Mouse (Mus musculus) heart, adult 2 months (tissue): ENCODE measurements around the gene Krtcap2. TPM values are rescaled to one million over a fixed set of nuclear protein-coding genes. Genes with fewer than 3 reads are reported as not detected.

Experiments
- DNase-seq, 2 experiments: peaks; one replicate each; pipeline ENCODE4 v3.0.0; 2021
- H3K27ac ChIP-seq: fragments of 200-600 bp; 2 replicates; pipeline ENCODE4 v1.8.1; 2022
- H3K27me3 ChIP-seq: fragments of 200-500 bp; 2 replicates; pipeline ENCODE4 v1.6.1; 2012; ENCODE audit warnings: mild to moderate bottlenecking, low read length, inconsistent platforms, mixed read lengths; ENCODE audit not compliant: control insufficient read depth, insufficient read depth
- H3K36me3 ChIP-seq: fragments of 200-500 bp; 2 replicates; pipeline ENCODE4 v1.6.1; 2012; ENCODE audit warnings: low read length, inconsistent platforms; ENCODE audit not compliant: control insufficient read depth, insufficient read depth
- H3K4me1 ChIP-seq: fragments of 200-500 bp; 2 replicates; pipeline ENCODE4 v1.6.1; 2011; ENCODE audit warnings: low read length; ENCODE audit not compliant: control insufficient read depth, insufficient read depth
- H3K4me3 ChIP-seq: fragments of 200-600 bp; 2 replicates; pipeline ENCODE4 v1.8.1; 2022
- H3K79me2 ChIP-seq: fragments of 200-500 bp; replicated peaks from 2 replicates; pipeline ENCODE4 v1.6.1; 2012; ENCODE audit warnings: mild to moderate bottlenecking, inconsistent platforms, low read length, moderate library complexity, mixed read lengths; ENCODE audit not compliant: control insufficient read depth, insufficient read depth
- H3K9ac ChIP-seq: fragments of 200-500 bp; 2 replicates; pipeline ENCODE4 v1.6.1; 2012; ENCODE audit warnings: low read depth, mild to moderate bottlenecking, control low read depth, inconsistent platforms, low read length, mixed read lengths
- CTCF ChIP-seq: fragments of 200-600 bp; IDR thresholded peaks from 2 replicates; pipeline ENCODE4 v1.8.1; 2022; ENCODE audit warnings: antibody characterized with exemption, mild to moderate bottlenecking, moderate library complexity
- EP300 ChIP-seq: fragments of 200-500 bp; IDR thresholded peaks from 2 replicates; pipeline ENCODE4 v1.6.1; 2011; ENCODE audit warnings: low read depth, low read length, control low read depth; ENCODE audit not compliant: insufficient read depth
- POLR2A ChIP-seq: fragments of 200-500 bp; IDR thresholded peaks from 2 replicates; pipeline ENCODE4 v1.6.1; 2011; ENCODE audit warnings: mild to moderate bottlenecking, low read depth, low read length, control low read depth; ENCODE audit not compliant: insufficient read depth
- WGBS: fragments of 180-500 bp; shearing (Covaris S2); methylation state at CpG from one replicate; pipeline ENCODE4 v1.1.7; 2018; 5-methylcytosine and 5-hydroxymethylcytosine counted together
- intact Hi-C: fragments of 180-260 bp; cut with DNase I; formaldehyde crosslinking; loops from one replicate; pipeline ENCODE4 v1.15.1; 2025
- polyA plus RNA-seq: library from polyadenylated mRNA; depleted of rRNA; stranded (reverse); fragments of >200 nt; gene quantifications from 2 replicates; pipeline ENCODE4 v1.2.3, GENCODE M21; 2012
- total RNA-seq, 2 experiments: library from RNA; stranded (reverse); gene quantifications; 2 replicates each; pipeline ENCODE4 v1.2.3; 2021

The Krtcap2 gene
- total and polyA plus RNA-seq, 3 experiments, result 80.7 to 116 (median 95.7) TPM

- Histone ChIP-seq H3K27ac (no peak overlapping the region), H3K27me3 (no peaks in the 10 kb centered on the region), H3K4me3 (no peak overlapping the region), H3K36me3 (no peaks in the 10 kb centered on the region), H3K9ac (no peak overlapping the region), H3K4me1 (peaks cover 5% of the 10 kb centered on the region; the same call in 1 of the 2 replicates), H3K79me2 (no peaks in the 10 kb centered on the region)
- no peak for DNase-seq
- 92% methylated on average over 1 of the region's 1 CpGs for WGBS
- TF ChIP-seq EP300, result no peak
- no peak for TF ChIP-seq POLR2A
- TF ChIP-seq CTCF, result no peak
- intact Hi-C loops, result loop anchor here (10.0 kb wide), 1 partner anchor 273 kb away; no protein-coding TSS in a partner anchor
These were observed 27.5 kb upstream of the Krtcap2 start for GRCm38 (mm10) chr3:89218271-89218670.

DNA sequence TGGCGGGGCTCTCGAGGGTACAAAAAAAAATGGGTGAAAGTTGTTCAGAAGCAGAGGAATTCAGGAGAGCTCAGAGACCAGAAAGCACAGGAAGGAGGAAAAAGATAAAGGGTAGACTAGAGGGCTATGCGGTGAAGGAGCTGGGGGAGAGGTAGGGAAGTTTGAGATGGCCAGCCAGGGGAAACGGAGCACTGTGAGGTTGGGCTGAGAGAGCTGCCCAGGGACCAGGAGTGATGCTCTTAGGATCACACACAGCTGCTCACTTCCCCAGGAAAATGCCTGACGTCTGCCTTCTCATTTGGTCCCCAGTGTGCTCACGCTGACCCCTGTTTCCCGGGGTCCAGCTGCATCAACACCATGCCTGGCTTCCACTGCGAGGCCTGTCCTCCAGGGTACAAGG, 26.2 kb upstream of the Krtcap2 start:
- no peak for DNase-seq
- TF ChIP-seq CTCF, result no peak
- TF ChIP-seq POLR2A, result no peak
- TF ChIP-seq EP300, result no peak
- WGBS, result 28% methylated on average over 8 of the region's 8 CpGs
- H3K4me1 ChIP-seq, result peaks cover 5% of the 10 kb centered on the region; the same call in 1 of the 2 replicates
- H3K36me3 ChIP-seq, result no peaks in the 10 kb centered on the region
- H3K4me3 ChIP-seq, result no peak overlapping the region
- H3K9ac ChIP-seq, result no peak overlapping the region
- H3K27me3 ChIP-seq, result no peaks in the 10 kb centered on the region
- H3K27ac ChIP-seq, result no peak overlapping the region
- no peaks in the 10 kb centered on the region for H3K79me2 ChIP-seq
- intact Hi-C loops, result loop anchor here (10.0 kb wide), 1 partner anchor 275 kb away; no protein-coding TSS in a partner anchor

DNA sequence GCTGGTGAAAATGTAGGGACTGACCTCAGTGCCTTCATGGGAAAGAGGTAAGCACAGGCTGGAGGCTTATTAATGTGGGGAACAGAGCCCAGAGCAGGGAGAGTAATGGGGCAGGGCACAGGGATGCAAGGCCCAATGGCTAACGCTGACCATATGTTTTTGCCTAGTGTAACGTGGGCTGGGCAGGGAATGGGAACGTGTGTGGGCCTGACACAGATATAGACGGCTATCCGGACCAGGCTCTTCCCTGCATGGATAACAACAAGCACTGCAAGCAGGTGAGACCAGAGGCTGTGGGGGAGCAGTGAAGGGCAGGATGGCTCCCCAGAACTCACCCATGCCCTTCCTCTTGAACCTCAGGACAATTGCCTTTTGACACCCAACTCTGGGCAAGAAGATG, 24.6 kb upstream of the Krtcap2 start:
- Histone ChIP-seq H3K36me3 (no peaks in the 10 kb centered on the region), H3K79me2 (no peaks in the 10 kb centered on the region), H3K4me1 (no peaks in the 10 kb centered on the region), H3K27ac (no peak overlapping the region), H3K27me3 (no peaks in the 10 kb centered on the region), H3K4me3 (no peak overlapping the region), H3K9ac (no peak overlapping the region)
- TF ChIP-seq EP300 (no peak), CTCF (no peak), POLR2A (no peak)
- intact Hi-C loops, result no loop called here
- no peak for DNase-seq
- WGBS, result 85% methylated on average over 5 of the region's 5 CpGs

GRCm38 (mm10) chr3:89224796-89225195, 21.0 kb upstream of the Krtcap2 start:
- Histone ChIP-seq H3K9ac (no peak overlapping the region), H3K4me1 (no peaks in the 10 kb centered on the region; the same call in 1 of the 2 replicates)

DNA sequence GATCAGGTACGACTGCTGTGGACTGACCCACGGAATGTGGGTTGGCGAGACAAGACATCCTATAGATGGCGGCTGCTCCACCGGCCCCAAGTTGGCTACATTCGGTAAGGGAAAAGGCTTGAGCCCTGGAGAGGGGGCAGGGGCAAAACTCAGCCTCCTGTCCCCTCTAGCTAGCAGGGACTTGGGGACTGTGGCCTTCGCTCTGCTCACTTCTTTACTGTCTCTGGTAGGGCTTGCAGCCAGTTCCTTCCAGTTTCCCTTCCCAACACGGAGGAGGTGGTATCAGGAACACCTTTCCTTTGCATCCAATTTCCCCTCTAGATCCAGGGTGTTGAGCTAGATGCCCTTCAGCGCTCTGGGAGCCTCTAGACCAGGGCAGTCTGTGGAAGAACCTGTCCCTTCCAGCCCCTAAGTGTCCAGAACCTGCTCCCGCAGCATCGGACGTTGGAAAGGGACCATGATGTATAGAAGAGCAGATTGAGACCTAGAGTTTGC, 20.4 kb upstream of the Krtcap2 start:
- no peak for TF ChIP-seq POLR2A
- no peak for TF ChIP-seq EP300
- no peak for TF ChIP-seq CTCF
- Histone ChIP-seq H3K9ac (no peak overlapping the region), H3K4me1 (no peaks in the 10 kb centered on the region; the same call in 1 of the 2 replicates), H3K27me3 (no peaks in the 10 kb centered on the region), H3K36me3 (no peaks in the 10 kb centered on the region), H3K79me2 (no peaks in the 10 kb centered on the region), H3K4me3 (no peak overlapping the region), H3K27ac (no peak overlapping the region)
- DNase-seq, result no peak
- intact Hi-C loops, result no loop called here
- 77% methylated on average over 12 of the region's 12 CpGs for WGBS

More at GRCm38 (mm10) chr3:89224796-89225195, 21.0 kb upstream of the Krtcap2 start:
- Histone ChIP-seq H3K36me3 (no peaks in the 10 kb centered on the region), H3K79me2 (no peaks in the 10 kb centered on the region), H3K27ac (no peak overlapping the region), H3K27me3 (no peaks in the 10 kb centered on the region), H3K4me3 (no peak overlapping the region)
- intact Hi-C loops, result no loop called here
- TF ChIP-seq POLR2A (no peak), EP300 (no peak), CTCF (no peak)
- DNase-seq, result no peak
- 79% methylated on average over 11 of the region's 11 CpGs for WGBS

GRCm38 (mm10) chr3:89225918-89226317, 19.8 kb upstream of the Krtcap2 start:
- intact Hi-C loops, result no loop called here
- H3K4me3 ChIP-seq, result no peak overlapping the region
- DNase-seq, result no peak
- no peak overlapping the region for H3K9ac ChIP-seq
- no peaks in the 10 kb centered on the region for H3K36me3 ChIP-seq
- TF ChIP-seq CTCF (no peak), POLR2A (no peak), EP300 (no peak)
- no peaks in the 10 kb centered on the region for H3K79me2 ChIP-seq
- H3K4me1 ChIP-seq, result no peaks in the 10 kb centered on the region; the same call in 1 of the 2 replicates
- H3K27me3 ChIP-seq, result no peaks in the 10 kb centered on the region
- no peak overlapping the region for H3K27ac ChIP-seq
- 68% methylated on average over 4 of the region's 4 CpGs for WGBS
